Mouse (Mus musculus): ENCODE data around the gene Ccne1. TPM values are rescaled to one million over a fixed set of nuclear protein-coding genes. Genes with fewer than 3 reads are reported as not detected.
A peak's percentile ranks its signal among the peaks of the same experiment; 100 is the strongest.

Gene Ccne1
- total and polyA plus RNA-seq, 2 experiments from 2014 or later, result 11.5 to 20.6 TPM

- Histone ChIP-seq H3K4me2 (ENCODE audit: low read depth, low read length) (no peak overlapping the region), H3K27ac (no peak overlapping the region), H3K4me3 (ENCODE audit: low read length) (no peak overlapping the region), H3K27me3 (ENCODE audit: insufficient read depth, low read length) (no peaks in the 10 kb centered on the region), H3K36me3 (ENCODE audit: insufficient read depth, low read length) (no peaks in the 10 kb centered on the region), H3K9me3 (ENCODE audit: low read length) (no peaks in the 10 kb centered on the region), H3K9ac (replicated peaks; ENCODE audit: low read length) (no peak overlapping the region), H3K4me1 (ENCODE audit: insufficient read depth, low read length) (no peaks in the 10 kb centered on the region)
- DNase-seq (ENCODE audit: low spot score), result no peak
- no peak for ATAC-seq
- peak; percentile 33; the same call in 1 of the 2 replicates for TF ChIP-seq CTCF (IDR thresholded peaks at IDR 0.05; ENCODE audit: low read depth)
- 21% methylated on average over 1 of the region's 1 CpGs for WGBS
These were observed 11.3 kb upstream of the Ccne1 start for GRCm38 (mm10) chr7:38118594-38118993.

- no peak for ATAC-seq
These were observed 5.1 kb upstream of the Ccne1 start for GRCm38 (mm10) chr7:38112451-38112850.

GRCm38 (mm10) chr7:38111996-38112395 lies 4.7 kb upstream of the Ccne1 start:
- ATAC-seq, result peak; percentile 55
- 0 out of 2 replicates have a peak, but pooled peaks cover 4% of the 10 kb centered on the region for H3K4me1 ChIP-seq (ENCODE audit: insufficient read depth, low read length)

More at GRCm38 (mm10) chr7:38112451-38112850, 5.1 kb upstream of the Ccne1 start:
- WGBS, result 79% methylated on average over 9 of the region's 9 CpGs
- Histone ChIP-seq H3K27me3 (ENCODE audit: insufficient read depth, low read length) (no peaks in the 10 kb centered on the region), H3K9ac (replicated peaks; ENCODE audit: low read length) (no peak overlapping the region), H3K4me2 (ENCODE audit: low read depth, low read length) (no peak overlapping the region), H3K4me1 (ENCODE audit: insufficient read depth, low read length) (0 out of 2 replicates have a peak, but pooled peaks cover 4% of the 10 kb centered on the region), H3K9me3 (ENCODE audit: low read length) (no peaks in the 10 kb centered on the region), H3K27ac (no peak overlapping the region), H3K4me3 (ENCODE audit: low read length) (no peak overlapping the region), H3K36me3 (ENCODE audit: insufficient read depth, low read length) (no peaks in the 10 kb centered on the region)
- no peak for DNase-seq (ENCODE audit: low spot score)
- no peak for TF ChIP-seq CTCF (IDR thresholded peaks at IDR 0.05; ENCODE audit: low read depth)

GRCm38 (mm10) chr7:38108260-38108632 lies 912 bp upstream of the Ccne1 start:
- Histone ChIP-seq H3K27ac (0 out of 2 replicates have a peak overlapping the region, but pooled peaks have one; percentile 11), H3K27me3 (ENCODE audit: insufficient read depth, low read length) (no peaks in the 10 kb centered on the region), H3K4me2 (ENCODE audit: low read depth, low read length) (peak overlapping the region; percentile 97), H3K36me3 (ENCODE audit: insufficient read depth, low read length) (no peaks in the 10 kb centered on the region), H3K4me3 (ENCODE audit: low read length) (peak overlapping the region; percentile 79), H3K4me1 (ENCODE audit: insufficient read depth, low read length) (0 out of 2 replicates have a peak, but pooled peaks cover 4% of the 10 kb centered on the region), H3K9me3 (ENCODE audit: low read length) (no peaks in the 10 kb centered on the region), H3K9ac (replicated peaks; ENCODE audit: low read length) (no peak overlapping the region; the same call in 1 of the 2 replicates)
- no peak for DNase-seq (ENCODE audit: low spot score)
- WGBS, result 35% methylated on average over 10 of the region's 10 CpGs
- ATAC-seq, result no peak
- no peak for TF ChIP-seq CTCF (IDR thresholded peaks at IDR 0.05; ENCODE audit: low read depth)

More at GRCm38 (mm10) chr7:38111996-38112395, 4.7 kb upstream of the Ccne1 start:
- peak; percentile 74 for DNase-seq (ENCODE audit: low spot score)
- Histone ChIP-seq H3K36me3 (ENCODE audit: insufficient read depth, low read length) (no peaks in the 10 kb centered on the region), H3K4me2 (ENCODE audit: low read depth, low read length) (no peak overlapping the region), H3K27me3 (ENCODE audit: insufficient read depth, low read length) (no peaks in the 10 kb centered on the region), H3K27ac (no peak overlapping the region), H3K4me3 (ENCODE audit: low read length) (no peak overlapping the region), H3K9me3 (ENCODE audit: low read length) (no peaks in the 10 kb centered on the region), H3K9ac (replicated peaks; ENCODE audit: low read length) (no peak overlapping the region)
- TF ChIP-seq CTCF (IDR thresholded peaks at IDR 0.05; ENCODE audit: low read depth), result no peak
- 35% methylated on average over 3 of the region's 3 CpGs for WGBS

GRCm38 (mm10) chr7:38106711-38107311 lies 523 bp downstream of the Ccne1 start:
- under 1% methylated on average over 36 of the region's 47 CpGs for WGBS
- Histone ChIP-seq H3K27me3 (ENCODE audit: insufficient read depth, low read length) (no peaks in the 10 kb centered on the region), H3K9ac (replicated peaks; ENCODE audit: low read length) (peak overlapping the region; percentile 72), H3K4me1 (ENCODE audit: insufficient read depth, low read length) (0 out of 2 replicates have a peak, but pooled peaks cover 4% of the 10 kb centered on the region), H3K27ac (no peak overlapping the region), H3K4me2 (ENCODE audit: low read depth, low read length) (peak overlapping the region; percentile 97), H3K9me3 (ENCODE audit: low read length) (no peaks in the 10 kb centered on the region), H3K36me3 (ENCODE audit: insufficient read depth, low read length) (no peaks in the 10 kb centered on the region; the same call in 1 of the 2 replicates), H3K4me3 (ENCODE audit: low read length) (peak overlapping the region; percentile 79)
- TF ChIP-seq CTCF (IDR thresholded peaks at IDR 0.05; ENCODE audit: low read depth), result no peak
- ATAC-seq (no peak; the same call in 1 of the 2 replicates), DNase-seq (ENCODE audit: low spot score) (peak; percentile 16)

- no peak overlapping the region for H3K9ac ChIP-seq (replicated peaks; ENCODE audit: low read length)
- 92% methylated on average over 3 of the region's 3 CpGs for WGBS
- no peak overlapping the region for H3K4me3 ChIP-seq (ENCODE audit: low read length)
- DNase-seq (ENCODE audit: low spot score), result no peak
- 0 out of 2 replicates have a peak, but pooled peaks cover 4% of the 10 kb centered on the region for H3K4me1 ChIP-seq (ENCODE audit: insufficient read depth, low read length)
- ATAC-seq, result no peak
- no peak overlapping the region for H3K4me2 ChIP-seq (ENCODE audit: low read depth, low read length)
- no peaks in the 10 kb centered on the region; the same call in none of the 2 replicates for H3K36me3 ChIP-seq (ENCODE audit: insufficient read depth, low read length)
- H3K9me3 ChIP-seq (ENCODE audit: low read length), result no peaks in the 10 kb centered on the region
- no peaks in the 10 kb centered on the region for H3K27me3 ChIP-seq (ENCODE audit: insufficient read depth, low read length)
- H3K27ac ChIP-seq, result no peak overlapping the region
- no peak for TF ChIP-seq CTCF (IDR thresholded peaks at IDR 0.05; ENCODE audit: low read depth)
These were observed 2.0 kb downstream of the Ccne1 start for GRCm38 (mm10) chr7:38105379-38105778.

GRCm38 (mm10) chr7:38104097-38104496 lies 3.2 kb downstream of the Ccne1 start:
- H3K27ac ChIP-seq, result no peak overlapping the region
- H3K27me3 ChIP-seq (ENCODE audit: insufficient read depth, low read length), result no peaks in the 10 kb centered on the region
- DNase-seq (ENCODE audit: low spot score), result no peak
- WGBS, result 64% methylated on average over 5 of the region's 5 CpGs
- ATAC-seq, result no peak
- 0 out of 2 replicates have a peak, but pooled peaks cover 4% of the 10 kb centered on the region for H3K4me1 ChIP-seq (ENCODE audit: insufficient read depth, low read length)
- peaks cover 3% of the 10 kb centered on the region for H3K36me3 ChIP-seq (ENCODE audit: insufficient read depth, low read length)
- H3K9me3 ChIP-seq (ENCODE audit: low read length), result no peaks in the 10 kb centered on the region
- no peak for TF ChIP-seq CTCF (IDR thresholded peaks at IDR 0.05; ENCODE audit: low read depth)
- no peak overlapping the region for H3K4me3 ChIP-seq (ENCODE audit: low read length)
- H3K9ac ChIP-seq (replicated peaks; ENCODE audit: low read length), result no peak overlapping the region
- no peak overlapping the region for H3K4me2 ChIP-seq (ENCODE audit: low read depth, low read length)
